11 mouse cellular contexts compared by ENCODE assay signal in genomic region chr16:34347574-34347973, GRCm38 (mm10).
A peak's percentile ranks its signal among the peaks of the same experiment; 100 is the strongest.
DNase-seq lines count a peak whose midpoint lies in the region; ATAC-seq and TF ChIP-seq lines count a peak whose summit lies in the region.
"Had no signal": no experiment of that assay in that cellular context is flagged by ENCODE, and none has a peak within 500 bp of the region (broad histone marks: within the 10 kb centered on the region; RNA-seq: fewer than 3 reads in every experiment).

No protein-coding gene starts in this region.

- H3K9me3 ChIP-seq in hindbrain, embryonic 10.5 days: no peaks in the 10 kb centered on the region
- H3K9me3 ChIP-seq in hindbrain, postnatal 0 days (ENCODE audit: low read length): no peaks in the 10 kb centered on the region
- H3K9me3 ChIP-seq in neural tube, embryonic 15.5 days (replicated peaks): no peaks in the 10 kb centered on the region

- DNase-seq in hindbrain, embryonic 10.5 days (ENCODE audit: low spot score): no peak
- no peak for DNase-seq in hindbrain, postnatal 0 days (ENCODE audit: low spot score)
- peak; percentile 89 for DNase-seq in kidney, adult 11 months
- peak; percentile 40 to 60 for DNase-seq in kidney, postnatal 4 days
- DNase-seq in right cerebral cortex, postnatal 4 days: no peak
- DNase-seq: lung, embryonic 14.5 days; spleen, adult 18-20 months had no signal

- no peaks in the 10 kb centered on the region for H3K27me3 ChIP-seq in hindbrain, embryonic 10.5 days (ENCODE audit: insufficient read depth, poor library complexity, severe bottlenecking)
- H3K27me3 ChIP-seq in hindbrain, postnatal 0 days (ENCODE audit: insufficient read depth, low read length): no peaks in the 10 kb centered on the region
- H3K27me3 ChIP-seq in neural tube, embryonic 15.5 days (replicated peaks): no peaks in the 10 kb centered on the region

- peak overlapping the region; percentile 47; the same call in 1 of the 2 replicates for H3K27ac ChIP-seq in hindbrain, embryonic 10.5 days
- H3K27ac ChIP-seq in hindbrain, postnatal 0 days: no peak overlapping the region
- H3K27ac ChIP-seq in brown adipose tissue, adult 24 weeks (replicated peaks; ENCODE audit: low read depth, low read length): peak overlapping the region; percentile 75
- no peak overlapping the region for H3K27ac ChIP-seq in neural tube, embryonic 15.5 days (replicated peaks)

- no peak overlapping the region for H3K4me2 ChIP-seq in hindbrain, postnatal 0 days (ENCODE audit: low read depth, low read length)
- H3K4me2 ChIP-seq in neural tube, embryonic 15.5 days: no peak overlapping the region
- H3K4me2 ChIP-seq: lung, embryonic 14.5 days had no signal

- H3K4me3 ChIP-seq in hindbrain, embryonic 10.5 days: no peak overlapping the region
- no peak overlapping the region for H3K4me3 ChIP-seq in hindbrain, postnatal 0 days (ENCODE audit: low read length)
- no peak overlapping the region for H3K4me3 ChIP-seq in brown adipose tissue, adult 24 weeks (ENCODE audit: insufficient read depth, low read depth, low read length)
- no peak overlapping the region for H3K4me3 ChIP-seq in neural tube, embryonic 15.5 days (replicated peaks)

- peaks cover 45% of the 10 kb centered on the region for H3K4me1 ChIP-seq in hindbrain, embryonic 10.5 days (replicated peaks)
- H3K4me1 ChIP-seq in hindbrain, postnatal 0 days (ENCODE audit: insufficient read depth, low read length): peaks cover 3% of the 10 kb centered on the region
- H3K4me1 ChIP-seq in brown adipose tissue, adult 24 weeks (ENCODE audit: control insufficient read depth, insufficient read depth, insufficient read length, low read length): peaks cover 12% of the 10 kb centered on the region; the same call in 1 of the 2 replicates
- peaks cover 12% of the 10 kb centered on the region; the same call in 1 of the 2 replicates for H3K4me1 ChIP-seq in neural tube, embryonic 15.5 days

- H3K9ac ChIP-seq in hindbrain, postnatal 0 days (replicated peaks; ENCODE audit: low read length): no peak overlapping the region
- H3K9ac ChIP-seq in neural tube, embryonic 15.5 days (replicated peaks): no peak overlapping the region
- H3K9ac ChIP-seq: lung, embryonic 14.5 days had no signal

- ATAC-seq in hindbrain, postnatal 0 days: no peak
- no peak for ATAC-seq in neural tube, embryonic 15.5 days (ENCODE audit: low FRiP score)
- ATAC-seq: intestine, postnatal 0 days; midbrain, embryonic 16.5 days had no signal

- 0 out of 2 replicates have a peak, but pooled peaks cover 6% of the 10 kb centered on the region for H3K36me3 ChIP-seq in hindbrain, embryonic 10.5 days
- H3K36me3 ChIP-seq in hindbrain, postnatal 0 days (ENCODE audit: insufficient read depth, low read length): no peaks in the 10 kb centered on the region
- no peaks in the 10 kb centered on the region for H3K36me3 ChIP-seq in neural tube, embryonic 15.5 days

- 56% methylated on average over 10 of the region's 10 CpGs for WGBS in hindbrain, embryonic 10.5 days
- WGBS in hindbrain, postnatal 0 days: 46% methylated on average over 10 of the region's 10 CpGs
- WGBS in neural tube, embryonic 15.5 days: 71% methylated on average over 10 of the region's 10 CpGs

- TF ChIP-seq CTCF in hindbrain, postnatal 0 days (IDR thresholded peaks at IDR 0.05; ENCODE audit: low read depth): no peak

Comparison
In these comparisons a context has a peak if more than half of its experiments do, and no peak if none do; other contexts are left out.
1. H3K27ac ChIP-seq: peak in hindbrain, embryonic 10.5 days (single experiment) and brown adipose tissue, adult 24 weeks (single experiment); none in hindbrain, postnatal 0 days (single experiment) and neural tube, embryonic 15.5 days (single experiment).
2. DNase-seq: peak in kidney, adult 11 months (single experiment) and kidney, postnatal 4 days (2 of 2); none in hindbrain, embryonic 10.5 days (single experiment), hindbrain, postnatal 0 days (single experiment) and right cerebral cortex, postnatal 4 days (single experiment).